Mouse (Mus musculus) lung, adult 2 months (tissue): ENCODE data around the gene Wnt11.

Experiments
- CTCF ChIP-seq: fragments of 200-500 bp; IDR thresholded peaks from 2 replicates; pipeline ENCODE4 v1.5.1; 2011; ENCODE audit warnings: mild to moderate bottlenecking, low read length, control low read depth; ENCODE audit not compliant: insufficient read depth
- POLR2A ChIP-seq: fragments of 200-500 bp; IDR thresholded peaks from 2 replicates; pipeline ENCODE4 v1.6.1; 2011; ENCODE audit warnings: low read depth, mild to moderate bottlenecking, control low read depth, low read length, borderline replicate concordance; ENCODE audit errors: extremely low read depth

DNA sequence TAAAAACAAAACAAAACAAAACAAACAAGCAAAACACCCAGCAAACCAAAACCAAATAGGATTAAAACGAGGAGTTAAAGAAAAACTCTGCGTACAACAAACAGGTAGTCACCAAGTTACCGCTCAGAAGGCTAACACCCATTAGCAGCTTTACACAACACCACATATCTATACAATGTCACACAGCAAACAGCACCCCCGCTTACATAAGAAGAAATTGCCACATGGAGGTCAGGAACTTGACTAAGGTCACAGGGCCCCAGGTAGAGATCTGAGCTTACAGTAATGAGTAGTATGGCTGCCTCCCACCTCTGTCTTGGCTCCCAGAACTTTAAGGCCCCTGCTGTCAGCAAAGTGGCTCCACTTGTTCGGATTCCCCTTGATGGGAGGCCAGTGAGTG, 59.4 kb downstream of the Wnt11 start:
- TF ChIP-seq POLR2A = no peak
- no peak for TF ChIP-seq CTCF
